Mouse (Mus musculus): ENCODE results near the gene Wls.

The Wls gene

DNA sequence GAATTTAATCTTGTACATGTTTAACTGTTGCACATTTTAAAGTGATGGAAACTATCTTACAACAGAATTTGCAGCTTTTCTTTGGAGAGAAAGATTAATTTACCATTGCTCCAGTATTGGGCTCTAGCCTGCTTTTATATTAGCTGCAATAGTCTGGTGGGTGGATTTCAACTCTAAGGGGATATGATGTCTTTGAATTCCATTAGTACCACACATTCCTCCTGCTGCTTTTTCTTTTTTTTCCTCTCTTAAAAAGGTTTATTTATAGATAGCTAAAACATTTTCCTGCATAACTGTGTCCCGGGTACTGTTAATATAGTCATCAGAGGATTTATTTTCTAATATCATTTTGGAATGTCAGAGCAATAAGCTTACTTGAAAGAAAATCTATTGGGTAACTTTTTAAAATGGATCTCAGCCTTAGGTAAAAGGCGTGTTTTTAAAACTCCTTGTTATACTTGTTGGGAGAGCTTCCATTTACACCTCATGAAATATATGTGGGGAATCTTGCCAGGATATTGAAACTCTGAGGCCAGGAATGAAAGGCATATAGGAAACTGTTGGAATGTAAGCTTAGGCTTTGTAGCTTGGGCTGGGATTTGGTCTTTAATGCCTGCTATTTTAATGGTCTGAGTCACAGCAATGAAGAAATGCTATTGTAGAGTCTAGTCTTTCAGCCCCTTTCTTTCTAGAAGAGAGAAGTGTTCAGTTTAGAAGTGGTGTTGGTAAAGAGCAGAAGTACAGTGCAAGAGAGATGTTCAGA, 78.0 kb downstream of the Wls start:
- DNase-seq (ENCODE audit: low spot score): no peak

All from urinary bladder, postnatal 14 days (tissue).